Mouse (Mus musculus): Measurements from ENCODE around the gene Spint1. TPM values are rescaled to one million over a fixed set of nuclear protein-coding genes. Genes with fewer than 3 reads are reported as not detected.

Gene Spint1
- total RNA-seq, 2 experiments from 2014 or later = 0.15 TPM; not detected in 1

DNA sequence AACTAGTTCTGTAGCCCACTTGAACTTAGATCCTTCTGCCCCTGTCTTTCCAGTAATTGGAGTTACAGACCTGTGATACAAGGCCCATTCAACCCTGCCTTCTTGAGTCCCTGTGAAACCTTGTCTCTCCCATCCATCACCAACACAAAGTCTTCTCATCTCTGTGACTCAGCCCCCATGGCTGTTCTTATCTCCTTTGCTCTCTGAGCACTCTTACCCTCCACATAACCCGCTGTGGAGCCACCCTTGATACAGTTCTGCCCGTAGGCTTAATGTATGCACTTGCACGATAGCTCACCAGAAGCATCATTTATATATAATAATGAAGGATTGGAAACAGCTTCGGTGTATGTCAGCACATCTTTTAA, 3.6 kb downstream of the Spint1 start:
- DNase-seq (ENCODE audit: low spot score in 2 of 2) = no peak

DNA sequence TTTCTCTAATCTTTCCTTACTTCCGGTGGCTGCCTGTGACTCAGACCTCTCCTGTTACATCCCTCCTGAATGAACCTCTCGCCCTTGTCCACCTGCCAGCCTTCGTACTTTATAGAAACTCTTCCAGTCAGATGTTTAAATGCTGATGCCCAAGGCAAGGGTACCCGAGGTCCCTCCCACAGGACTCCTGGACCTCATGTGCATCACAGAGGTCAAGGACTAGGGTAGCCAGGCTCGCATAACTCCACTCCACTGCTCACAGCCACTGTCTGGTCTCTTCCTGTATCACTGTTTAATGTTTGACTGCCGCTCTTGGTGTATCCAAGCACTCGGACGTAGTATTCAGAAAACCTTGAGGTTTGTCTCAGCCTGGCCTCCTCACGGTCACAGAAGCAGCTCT, 5.4 kb downstream of the Spint1 start:
- DNase-seq (ENCODE audit: low spot score in 2 of 2) = no peak

DNA sequence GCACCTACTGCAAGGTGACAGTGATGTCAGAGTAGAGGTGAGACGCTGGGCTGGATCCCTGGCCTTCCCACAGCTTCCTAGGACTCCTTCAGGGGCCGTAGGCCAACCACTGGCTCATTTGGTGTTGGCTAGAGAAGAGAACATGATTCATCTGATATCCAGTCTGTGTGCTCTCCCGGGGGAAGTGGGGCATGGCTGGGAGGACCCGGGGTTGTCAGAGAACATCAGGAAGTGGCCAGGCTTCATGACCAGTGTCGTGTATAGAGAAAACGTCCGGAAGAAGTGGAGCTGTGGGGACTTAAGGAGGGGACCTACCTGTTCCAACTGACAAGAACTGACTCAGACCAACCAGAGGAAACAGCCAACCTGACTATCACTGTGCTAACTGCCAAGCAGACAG, 8.1 kb downstream of the Spint1 start:
- DNase-seq (ENCODE audit: low spot score in 2 of 2) = no peak

DNA sequence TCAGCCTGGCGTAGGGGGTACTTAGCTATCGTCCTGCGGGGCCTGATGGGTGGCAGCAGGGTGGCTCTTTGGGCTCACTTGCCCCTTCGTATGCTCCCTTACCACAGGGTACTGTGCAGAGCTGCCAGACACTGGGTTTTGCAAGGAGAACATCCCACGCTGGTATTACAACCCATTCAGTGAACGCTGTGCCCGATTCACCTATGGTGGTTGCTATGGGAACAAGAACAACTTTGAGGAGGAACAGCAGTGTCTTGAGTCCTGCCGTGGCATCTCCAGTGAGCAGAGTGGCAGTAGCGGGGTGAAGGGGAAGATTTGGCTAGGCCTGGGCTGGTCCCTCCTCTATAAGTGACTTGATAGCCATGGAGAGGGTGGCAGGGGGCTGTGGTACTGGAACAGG, 10.7 kb downstream of the Spint1 start:
- no peak for DNase-seq (ENCODE audit: low spot score in 2 of 2)

DNA sequence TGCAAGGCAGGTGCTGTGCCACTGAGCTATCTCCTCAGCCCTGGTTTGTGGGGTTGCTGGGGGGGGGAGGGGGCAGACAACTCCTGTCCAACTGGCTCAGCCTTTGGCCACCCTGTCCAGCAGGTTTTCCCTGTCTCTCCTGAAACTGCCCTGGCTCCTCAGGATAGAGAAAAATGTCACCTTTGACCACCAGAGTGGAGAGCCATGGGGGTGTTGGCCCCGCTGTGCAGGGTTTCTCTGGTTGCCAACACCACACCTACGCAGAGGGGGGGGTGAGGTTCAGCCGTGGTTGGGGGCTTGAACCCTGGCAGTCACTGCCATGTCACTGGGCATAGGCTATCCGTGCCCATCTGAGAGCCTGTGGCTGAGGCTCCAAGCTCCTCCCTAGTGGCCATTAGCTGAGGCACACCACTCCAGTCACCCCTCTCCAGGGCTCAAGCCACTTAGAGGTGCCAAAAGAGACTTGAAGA, 12.5 kb downstream of the Spint1 start:
- DNase-seq (ENCODE audit: low spot score in 2 of 2) = no peak

DNA sequence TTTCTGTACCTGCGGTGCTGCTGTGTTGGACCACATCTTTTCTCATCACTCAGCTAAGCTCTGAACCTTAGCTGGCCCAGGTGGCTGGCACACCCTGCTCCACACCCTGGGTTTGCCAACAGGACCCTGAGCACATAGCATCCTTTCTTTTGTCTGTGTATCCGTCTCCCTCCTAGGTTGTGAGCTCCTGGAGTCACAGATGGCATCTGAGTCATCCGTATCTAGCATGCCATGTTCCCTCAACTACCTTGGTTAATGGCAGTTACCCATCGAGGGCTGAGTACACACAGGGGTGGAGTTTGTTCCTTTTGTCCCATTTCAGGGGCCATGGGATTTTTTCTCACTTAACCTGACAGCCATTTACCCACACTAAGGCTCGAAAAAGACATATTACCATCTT, 13.2 kb downstream of the Spint1 start:
- DNase-seq (ENCODE audit: low spot score in 2 of 2) = no peak

DNA sequence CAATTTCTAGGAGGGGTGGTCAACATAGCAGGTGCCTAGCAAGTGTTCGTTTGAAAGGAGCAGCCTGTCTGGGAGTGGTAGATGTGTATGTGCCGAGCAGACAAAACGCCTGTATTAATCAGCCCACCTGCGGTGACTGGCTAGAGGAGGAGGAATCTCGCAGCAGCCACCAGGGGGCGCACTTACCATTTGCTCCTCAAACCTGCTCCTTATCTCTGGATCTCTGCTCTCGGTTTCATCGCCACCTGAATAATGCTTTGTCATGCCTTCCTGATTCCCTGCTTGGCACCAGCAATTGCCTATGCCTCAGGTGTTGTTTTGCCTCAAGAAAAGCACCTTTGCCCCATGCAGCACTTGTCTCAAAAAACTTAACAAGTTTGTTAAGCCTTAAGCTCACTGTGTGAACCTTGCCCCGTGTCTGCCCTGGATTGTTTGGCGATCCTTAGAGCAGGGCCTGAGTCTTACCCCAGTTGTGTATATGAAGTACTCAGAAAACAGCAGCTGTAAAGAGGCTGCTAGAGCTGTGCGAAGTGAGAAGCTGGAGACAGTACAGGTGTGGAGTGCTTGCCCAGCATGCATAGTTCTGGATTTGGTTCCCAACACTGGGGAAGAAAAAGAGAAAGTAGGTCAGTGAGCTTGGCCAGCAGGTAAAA, 13.8 kb downstream of the Spint1 start:
- peak; percentile 73 to 82 for DNase-seq (ENCODE audit: low spot score in 2 of 2)

DNA sequence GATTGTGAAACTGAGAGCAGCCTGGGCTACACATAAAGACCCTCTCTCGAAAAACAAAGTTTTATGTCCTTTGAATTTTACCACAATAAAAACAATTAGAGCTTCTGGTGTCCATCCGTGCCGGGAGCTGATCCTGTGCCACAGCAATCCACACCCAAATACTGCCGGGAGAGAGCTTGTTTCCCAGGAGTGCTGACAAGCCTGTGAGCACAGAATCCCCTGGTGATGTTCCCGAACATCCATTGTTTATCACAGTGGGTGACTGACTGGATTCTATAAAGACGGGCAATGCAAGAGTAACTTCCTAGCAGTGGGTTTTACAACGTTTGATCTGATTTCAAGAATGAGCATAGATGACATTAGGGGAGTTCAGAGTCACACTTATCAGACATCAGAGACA, 17.8 kb downstream of the Spint1 start:
- no peak for DNase-seq (ENCODE audit: low spot score in 2 of 2)

DNA sequence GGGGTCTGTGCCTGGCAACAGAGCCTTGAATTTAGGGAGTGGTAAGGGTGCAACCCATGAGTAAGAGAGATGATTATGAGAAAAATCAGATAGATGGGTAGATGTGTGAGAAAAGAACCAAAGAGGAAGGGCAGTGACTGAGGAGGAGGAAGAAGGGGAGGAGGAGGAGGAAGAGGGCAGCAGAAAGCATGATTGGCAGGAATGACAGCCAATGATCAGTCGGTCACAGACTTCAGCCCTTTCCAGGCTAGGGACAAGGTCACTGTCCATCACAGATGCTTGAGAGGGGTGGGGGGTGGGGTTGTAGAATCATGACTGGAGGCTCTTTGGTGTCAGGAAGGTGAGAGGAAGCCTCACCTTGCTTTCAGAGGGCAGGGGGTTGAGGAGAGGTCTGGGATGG, 23.4 kb downstream of the Spint1 start:
- DNase-seq (ENCODE audit: low spot score in 2 of 2) = no peak

DNA sequence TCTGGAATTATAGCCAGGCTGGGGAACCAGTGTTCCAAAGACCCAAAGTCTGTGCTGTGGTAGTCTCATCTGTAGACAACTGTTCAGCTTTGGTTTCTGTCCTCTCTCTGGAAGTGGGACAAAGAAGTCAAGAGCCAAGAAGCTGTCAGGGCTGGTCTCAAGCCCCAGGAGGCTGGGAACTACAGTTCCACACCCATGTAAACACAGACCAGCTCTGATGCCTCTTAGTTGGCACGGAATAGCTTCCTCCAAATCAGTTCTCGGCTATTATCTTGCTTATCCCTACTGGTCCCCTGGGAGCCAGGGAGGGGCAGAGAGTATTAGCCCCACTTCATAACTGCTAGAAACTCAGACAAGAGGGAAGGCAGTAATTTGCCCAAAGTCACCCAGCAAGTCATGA, 24.2 kb downstream of the Spint1 start:
- no peak for DNase-seq (ENCODE audit: low spot score in 2 of 2)

DNA sequence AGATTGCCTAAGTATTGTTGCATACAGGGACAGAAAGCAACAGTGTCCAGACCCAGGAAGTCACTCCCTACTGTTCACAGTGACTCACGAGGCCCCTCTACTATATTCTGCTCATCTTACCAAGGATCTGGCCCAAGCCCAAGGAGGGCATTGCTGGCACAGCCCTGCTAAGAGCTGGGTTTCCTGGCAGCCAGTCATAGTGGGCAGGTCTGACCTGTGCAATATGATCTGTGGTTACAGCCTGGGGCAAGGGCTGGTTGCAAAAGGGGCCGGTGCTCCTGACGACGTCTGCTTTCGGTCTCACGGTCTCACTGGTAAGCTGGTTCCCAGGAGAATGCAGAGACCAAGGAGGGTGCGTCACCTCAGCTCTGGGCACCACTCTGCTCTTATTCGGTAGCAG, 25.8 kb downstream of the Spint1 start:
- peak in 1 of 2 experiments; percentile 53 for DNase-seq (ENCODE audit: low spot score in 2 of 2)

DNA sequence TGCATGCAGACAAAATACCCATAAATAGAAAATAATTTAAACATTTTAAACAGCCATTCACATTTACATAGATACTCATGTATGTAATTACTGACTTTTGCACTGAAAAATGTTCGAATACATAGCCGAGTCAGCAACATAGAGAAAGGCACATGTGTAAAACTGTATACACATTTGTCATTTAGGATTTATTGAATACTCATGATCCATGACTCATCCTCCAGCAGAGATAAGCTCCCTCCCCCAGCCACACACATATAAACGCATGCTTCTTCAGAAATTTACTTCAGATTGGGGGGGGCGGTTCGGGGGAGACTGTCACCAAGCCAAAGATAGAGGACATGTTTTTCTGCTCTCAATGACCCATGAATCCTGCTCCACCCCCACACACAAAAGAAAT, 26.7 kb downstream of the Spint1 start:
- DNase-seq (ENCODE audit: low spot score in 2 of 2) = no peak

DNA sequence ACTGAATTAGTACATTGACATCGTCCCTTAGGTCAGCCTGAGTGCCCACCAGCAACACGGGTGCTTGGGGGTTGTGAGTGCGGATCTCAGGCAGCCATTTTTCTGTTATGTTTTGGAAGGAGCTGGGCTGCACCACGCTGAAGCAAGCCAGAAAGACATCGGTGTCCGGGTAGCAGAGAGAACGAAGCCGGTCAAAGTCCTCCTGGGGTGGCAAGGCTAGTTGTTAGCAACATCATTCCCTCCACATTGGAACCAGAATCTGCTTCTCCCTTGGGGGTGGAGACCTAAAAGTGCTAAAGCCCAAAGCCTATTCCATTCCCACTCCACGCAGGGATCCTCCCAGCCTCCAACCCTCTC, 33.1 kb downstream of the Spint1 start:
- DNase-seq (ENCODE audit: low spot score in 2 of 2) = no peak

DNA sequence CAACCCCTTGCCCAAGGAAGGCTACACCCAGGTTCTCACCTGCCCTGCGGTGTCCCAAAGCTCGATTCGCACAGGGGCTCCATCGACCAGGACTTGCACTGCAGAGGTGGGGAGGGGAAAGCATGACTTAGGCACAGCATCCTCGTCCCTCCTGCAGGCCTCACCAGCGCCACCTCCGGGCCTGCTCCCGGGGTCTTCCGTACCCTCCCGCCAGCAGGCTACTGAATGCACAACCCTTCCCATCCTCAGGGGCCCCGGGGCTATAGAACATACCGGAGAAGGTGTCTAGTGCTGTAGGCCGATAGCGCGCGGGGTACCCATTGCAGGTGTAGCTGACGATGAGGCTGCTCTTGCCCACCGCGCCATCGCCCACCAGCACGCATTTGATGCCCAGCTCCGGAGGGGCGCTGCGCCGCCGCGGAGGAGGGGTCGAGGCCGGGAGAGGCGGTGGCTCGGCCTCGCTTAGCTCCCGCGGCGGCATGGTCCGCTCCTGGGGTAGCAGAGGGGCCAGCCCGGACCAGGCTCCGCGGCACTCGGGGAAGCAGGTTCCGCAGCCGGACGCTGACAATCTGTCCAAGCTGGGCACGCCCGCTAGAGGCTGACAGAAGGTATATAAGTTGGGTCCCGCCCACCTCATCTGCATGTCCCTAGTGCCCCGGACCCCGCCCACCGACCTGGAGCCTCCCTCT, 33.6 kb downstream of the Spint1 start, which contains the start of gene Rhov:
Gene Rhov (minus strand): TSS at position 630 of the 689 bp plus-strand sequence.
- DNase-seq (ENCODE audit: low spot score in 2 of 2) = peak in 1 of 2 experiments; percentile 36

DNA sequence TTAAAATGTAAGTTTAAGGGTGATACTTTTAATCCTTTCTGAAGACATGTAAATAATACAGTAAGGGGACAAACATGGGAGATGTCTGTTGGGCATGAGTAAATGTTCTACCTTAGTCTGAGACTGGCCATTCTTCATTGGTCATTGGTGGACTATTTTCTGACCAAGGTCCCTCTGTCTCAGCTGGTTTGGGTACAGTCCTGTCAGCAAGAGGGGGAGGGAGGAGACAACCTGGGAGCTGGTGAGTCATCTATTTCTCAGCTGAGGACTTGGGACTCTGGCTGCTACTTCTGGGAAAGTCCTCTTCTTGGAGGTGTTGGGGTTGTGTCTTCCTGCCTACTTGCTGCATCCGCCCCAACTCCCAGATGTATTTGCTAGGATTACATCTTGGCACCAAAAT, 37.0 kb downstream of the Spint1 start:
- no peak for DNase-seq (ENCODE audit: low spot score in 2 of 2)

DNA sequence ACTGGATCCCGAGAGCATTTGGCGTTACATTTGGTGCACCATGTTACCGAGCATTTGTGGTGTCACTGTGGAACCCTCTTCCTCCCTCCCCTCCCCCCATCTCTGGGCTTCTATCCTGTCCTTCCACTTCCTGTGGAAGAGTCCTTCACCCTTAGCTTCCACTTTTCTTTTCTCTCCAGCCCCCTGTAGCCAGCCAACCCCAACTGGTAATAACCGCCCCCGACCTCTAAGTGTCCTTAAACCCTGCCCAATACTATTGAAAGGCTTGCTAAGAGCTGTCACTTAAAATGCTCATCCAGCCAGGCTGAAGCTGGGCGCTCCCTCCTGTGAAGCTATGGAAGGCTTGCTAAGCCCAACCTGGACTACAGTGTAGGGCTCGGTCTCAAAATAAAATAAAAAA, 39.8 kb downstream of the Spint1 start:
- no peak for DNase-seq (ENCODE audit: low spot score in 2 of 2)

DNA sequence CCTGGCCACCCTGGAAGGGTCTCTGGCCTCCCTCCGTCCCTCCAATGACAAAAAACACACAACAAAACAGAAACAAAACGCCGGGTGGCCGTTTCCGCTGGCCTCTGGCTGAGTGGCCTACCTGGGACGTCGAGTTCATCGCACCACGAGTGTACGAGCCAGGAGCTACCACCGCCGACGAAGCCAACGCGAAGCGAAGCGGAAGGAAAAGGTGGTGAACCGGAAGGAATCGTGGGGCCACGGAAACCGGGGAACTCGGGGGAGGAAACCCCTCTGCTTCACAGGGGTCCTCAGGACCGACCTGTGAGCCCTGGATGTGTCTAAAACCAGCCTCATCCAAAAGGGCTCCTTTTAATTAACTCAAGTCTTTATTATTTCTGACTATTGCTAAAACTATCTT, 40.6 kb downstream of the Spint1 start:
- DNase-seq (ENCODE audit: low spot score in 2 of 2) = no peak

DNA sequence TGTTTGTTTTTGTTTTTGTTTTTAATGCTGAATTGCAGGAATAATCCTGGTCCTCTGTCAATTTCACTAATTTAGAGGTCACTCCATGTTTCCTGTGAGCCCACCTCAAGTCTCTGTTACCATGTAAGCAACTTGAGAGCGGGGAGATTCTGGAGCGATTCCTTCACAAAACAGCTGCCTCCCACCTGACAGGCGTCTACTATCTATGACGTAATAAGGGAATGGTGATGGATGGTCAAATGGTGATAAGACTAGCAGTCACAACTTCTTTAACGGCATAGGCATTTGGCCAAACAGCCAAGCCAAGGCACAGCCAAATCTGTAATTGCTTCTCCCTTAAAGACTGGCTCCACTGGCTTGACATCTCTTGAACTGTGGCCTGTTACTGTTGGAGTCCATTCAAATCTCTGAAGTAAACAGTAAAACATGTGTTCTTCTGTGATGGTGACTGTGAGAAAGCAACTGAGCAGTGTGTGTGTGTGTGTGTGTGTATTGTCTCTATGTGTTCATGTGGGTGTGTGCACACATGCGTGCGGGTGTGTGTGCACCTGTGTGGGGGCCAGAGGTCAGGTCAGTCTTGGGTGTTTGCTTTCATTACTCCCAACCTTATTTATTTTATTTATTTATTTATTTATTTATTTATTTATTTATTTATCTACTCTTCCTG, 44.9 kb downstream of the Spint1 start:
- DNase-seq (ENCODE audit: low spot score in 2 of 2) = no peak

DNA sequence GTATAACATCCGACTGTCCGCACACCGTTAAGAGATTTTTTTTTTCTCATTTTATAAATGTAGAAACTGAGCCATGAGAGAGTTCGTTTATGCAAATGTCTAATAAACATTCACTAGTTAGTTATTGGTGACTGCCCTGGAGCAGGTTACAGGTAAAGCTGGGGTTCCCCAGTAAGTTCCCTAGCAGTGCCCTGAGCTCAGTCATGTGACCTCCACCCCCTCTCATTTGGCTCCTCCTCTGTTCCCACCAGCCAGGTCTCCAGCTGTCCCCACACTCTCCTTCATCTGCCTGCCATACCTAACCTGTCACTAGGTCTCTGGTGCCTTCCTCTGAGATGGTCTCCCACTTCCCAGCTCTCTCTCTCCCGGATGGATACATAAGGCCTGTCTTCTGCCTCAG, 50.2 kb downstream of the Spint1 start:
- DNase-seq (ENCODE audit: low spot score in 2 of 2) = no peak

DNA sequence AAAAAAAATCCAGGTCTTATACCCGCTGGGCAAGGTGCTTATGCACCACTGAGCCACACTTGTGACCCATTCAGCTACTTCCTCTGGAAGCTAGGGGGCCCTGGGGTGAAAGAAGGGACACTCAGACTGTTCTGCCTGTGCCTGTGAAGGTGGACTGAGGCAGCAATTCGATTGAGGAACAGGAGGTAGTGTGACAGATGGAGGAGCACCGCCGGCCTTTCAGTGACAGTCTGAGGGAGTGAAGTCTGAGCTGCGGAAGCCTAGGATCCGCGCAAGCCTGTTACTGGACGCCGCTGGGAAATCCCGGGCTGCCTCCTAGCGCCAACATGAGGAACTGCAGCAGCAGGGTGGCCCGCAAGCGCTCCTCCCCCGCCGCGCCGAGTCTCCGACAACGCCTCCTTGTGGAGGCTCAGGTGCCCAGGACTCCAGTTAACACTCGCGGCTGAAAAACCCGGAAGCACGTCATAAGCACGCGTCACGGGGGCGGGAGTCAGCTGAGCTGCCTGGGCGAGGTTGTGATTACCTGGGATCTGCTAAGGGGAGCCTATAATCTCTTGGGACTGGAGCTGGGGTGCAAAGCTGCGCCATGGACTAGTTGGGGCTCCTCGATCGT, 51.2 kb downstream of the Spint1 start, which contains the start of gene Vps18:
Gene Vps18 (plus strand): TSS at position 471 of the 613 bp plus-strand sequence.
- peak; percentile 94 to 97 for DNase-seq (ENCODE audit: low spot score in 2 of 2)

DNA sequence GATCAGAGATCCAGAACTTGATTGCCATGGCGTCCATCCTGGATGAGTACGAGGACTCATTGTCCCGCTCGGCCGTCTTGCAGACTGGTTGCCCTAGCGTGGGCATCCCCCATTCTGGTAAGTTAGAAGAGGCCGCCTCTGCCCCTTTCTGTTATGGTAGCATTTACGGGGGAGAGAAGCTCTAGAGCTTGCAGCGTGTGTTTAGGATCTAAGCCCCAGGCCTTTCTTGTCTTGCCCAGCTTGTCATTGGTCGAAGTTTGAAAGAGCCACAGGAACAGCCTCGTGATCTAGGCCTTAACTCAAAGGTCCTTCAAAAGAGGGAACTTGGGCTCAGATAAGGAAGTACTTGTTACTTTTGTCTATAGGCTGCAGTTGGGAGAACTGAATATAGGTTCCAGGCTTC, 51.9 kb downstream of the Spint1 start:
- DNase-seq (ENCODE audit: low spot score in 2 of 2) = no peak

DNA sequence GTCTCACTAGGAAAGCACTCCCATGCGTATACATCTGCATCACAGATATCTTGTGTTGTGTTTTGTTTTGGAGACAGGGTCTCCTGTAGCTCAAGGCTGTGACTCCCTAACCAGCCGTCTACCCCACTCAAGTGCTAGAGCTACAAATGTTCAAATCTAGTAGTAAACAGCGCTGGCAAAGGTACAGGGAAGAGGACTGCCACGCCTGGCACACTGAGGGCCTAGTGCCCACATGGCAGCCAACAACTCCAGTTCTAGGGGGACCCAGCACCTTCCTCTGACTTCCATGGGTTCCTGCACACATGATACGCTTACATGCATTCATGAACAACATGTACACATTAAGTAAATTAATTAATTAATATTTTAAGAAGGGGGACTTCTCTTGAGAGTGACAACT, 55.1 kb downstream of the Spint1 start:
- no peak for DNase-seq (ENCODE audit: low spot score in 2 of 2)
